Mouse (Mus musculus) spleen, adult 2 months (tissue): ENCODE measurements at regions not wholly inside any gene's neighbourhood (a gene's known extent, or its start where the extent isn't known, plus 50 kb on each side); places are given as distances from the start of the nearest gene placed in this dataset.

Experiments
- DNase-seq, 2 experiments: peaks; one replicate each; pipeline versions ENCODE4 v3.0.0 to v3.0.0-alpha.2; 2012 to 2021; ENCODE audit warnings: low spot score in 2 of 2, low read depth in 1 of 2
- H3K27ac ChIP-seq: fragments of 200-500 bp; 2 replicates; pipeline ENCODE4 v1.5.1; 2012; ENCODE audit warnings: low read length, inconsistent platforms; ENCODE audit not compliant: insufficient read depth
- H3K27me3 ChIP-seq: fragments of 200-500 bp; 2 replicates; pipeline ENCODE4 v1.6.1; 2012; ENCODE audit warnings: mild to moderate bottlenecking, moderate library complexity, low read length, inconsistent platforms; ENCODE audit not compliant: control insufficient read depth, insufficient read depth
- H3K36me3 ChIP-seq: fragments of 200-500 bp; 2 replicates; pipeline ENCODE4 v1.6.1; 2012; ENCODE audit warnings: mild to moderate bottlenecking, low read length, inconsistent platforms; ENCODE audit not compliant: control insufficient read depth, insufficient read depth
- H3K4me1 ChIP-seq: fragments of 200-500 bp; 2 replicates; pipeline ENCODE4 v1.6.1; 2011; ENCODE audit warnings: inconsistent platforms; ENCODE audit not compliant: control insufficient read depth, insufficient read depth, insufficient read length
- H3K4me3 ChIP-seq: fragments of 200-500 bp; 2 replicates; pipeline ENCODE4 v1.5.1; 2011; ENCODE audit warnings: mild to moderate bottlenecking, inconsistent platforms; ENCODE audit not compliant: insufficient read depth, insufficient read length; ENCODE audit errors: extremely low read depth
- CTCF ChIP-seq: fragments of 200-500 bp; IDR thresholded peaks from 2 replicates; pipeline ENCODE4 v1.5.1; 2011; ENCODE audit warnings: mild to moderate bottlenecking, inconsistent platforms; ENCODE audit not compliant: insufficient read depth, insufficient read length, insufficient replicate concordance; ENCODE audit errors: extremely low read depth
- POLR2A ChIP-seq: fragments of 200-500 bp; IDR thresholded peaks from 2 replicates; pipeline ENCODE4 v1.6.1; 2011; ENCODE audit warnings: low read depth, low read length, inconsistent platforms
- WGBS: fragments of 180-500 bp; shearing (Covaris S2); methylation state at CpG from one replicate; pipeline ENCODE4 v1.1.7; 2018; 5-methylcytosine and 5-hydroxymethylcytosine counted together

DNA sequence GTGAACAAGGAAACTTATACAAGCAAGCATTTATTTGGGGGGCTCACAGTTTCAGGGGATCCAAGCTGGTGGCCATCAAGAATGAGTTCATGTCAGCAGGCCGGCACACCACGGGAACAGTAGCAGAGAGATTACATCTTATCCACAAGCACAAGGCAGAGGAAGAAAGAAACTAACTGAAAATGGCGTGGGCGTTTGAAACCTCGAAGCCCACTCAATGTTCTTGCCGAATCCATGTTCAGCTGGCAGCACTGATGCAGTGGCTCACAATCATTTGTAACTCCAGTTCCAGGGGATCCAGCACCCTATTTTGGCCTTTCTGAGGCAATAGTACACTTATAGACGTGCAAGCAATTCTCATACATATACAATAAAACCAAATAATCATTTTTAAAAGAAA is 404.7 kb downstream of the Cdh26 start:
- DNase-seq: no peak
- 73% methylated on average over 7 of the region's 7 CpGs for WGBS

DNA sequence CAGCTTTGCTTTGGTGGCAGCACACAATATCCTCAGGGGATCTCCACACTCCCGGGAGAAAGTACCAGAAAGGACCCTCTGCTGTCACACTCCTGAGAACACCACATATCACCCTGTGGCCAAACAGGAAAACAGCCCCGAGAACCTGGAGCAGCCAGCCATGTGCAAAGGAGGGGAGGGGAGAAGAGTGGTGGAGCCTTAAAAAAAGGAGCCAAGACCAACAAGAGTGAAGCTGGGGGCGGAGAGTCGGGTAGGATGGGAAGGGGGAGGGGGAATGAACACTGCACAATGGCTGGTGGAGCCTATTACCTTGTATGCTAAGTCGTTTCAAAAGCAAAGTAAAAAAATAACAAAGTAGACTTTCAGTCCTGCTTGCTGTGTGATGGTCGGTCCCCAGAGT is 408.2 kb downstream of the Cdh26 start:
- Histone ChIP-seq H3K27ac (no peak overlapping the region), H3K4me1 (no peaks in the 10 kb centered on the region), H3K36me3 (no peaks in the 10 kb centered on the region), H3K27me3 (no peaks in the 10 kb centered on the region), H3K4me3 (no peak overlapping the region)
- no peak for DNase-seq
- TF ChIP-seq POLR2A: no peak
- TF ChIP-seq CTCF: no peak
- 25% methylated on average over 6 of the region's 6 CpGs for WGBS

More for the DNA sequence above, 404.7 kb downstream of the Cdh26 start:
- TF ChIP-seq POLR2A (no peak), CTCF (no peak)
- H3K27me3 ChIP-seq: no peaks in the 10 kb centered on the region
- H3K4me3 ChIP-seq: no peak overlapping the region
- H3K27ac ChIP-seq: no peak overlapping the region
- H3K36me3 ChIP-seq: no peaks in the 10 kb centered on the region
- H3K4me1 ChIP-seq: no peaks in the 10 kb centered on the region

GRCm38 (mm10) chr2:178840975-178841374 is 410.6 kb downstream of the Cdh26 start:
- H3K4me3 ChIP-seq: no peak overlapping the region
- TF ChIP-seq CTCF: no peak
- no peak for TF ChIP-seq POLR2A
- 60% methylated on average over 2 of the region's 2 CpGs for WGBS
- DNase-seq: no peak
- no peak overlapping the region for H3K27ac ChIP-seq
- H3K4me1 ChIP-seq: no peaks in the 10 kb centered on the region
- no peaks in the 10 kb centered on the region for H3K27me3 ChIP-seq
- H3K36me3 ChIP-seq: no peaks in the 10 kb centered on the region

GRCm38 (mm10) chr2:178842595-178842994 is 412.3 kb downstream of the Cdh26 start:
- TF ChIP-seq POLR2A (no peak), CTCF (no peak)
- Histone ChIP-seq H3K36me3 (no peaks in the 10 kb centered on the region), H3K4me3 (no peak overlapping the region), H3K27ac (no peak overlapping the region), H3K27me3 (no peaks in the 10 kb centered on the region), H3K4me1 (no peaks in the 10 kb centered on the region)
- WGBS: 80% methylated on average over 12 of the region's 12 CpGs
- DNase-seq: no peak

GRCm38 (mm10) chr2:178843458-178843857 is 413.1 kb downstream of the Cdh26 start:
- no peak for DNase-seq
- Histone ChIP-seq H3K36me3 (no peaks in the 10 kb centered on the region), H3K27ac (no peak overlapping the region), H3K4me3 (no peak overlapping the region), H3K27me3 (no peaks in the 10 kb centered on the region), H3K4me1 (no peaks in the 10 kb centered on the region)
- TF ChIP-seq POLR2A: no peak
- TF ChIP-seq CTCF: no peak
- 83% methylated on average over 3 of the region's 3 CpGs for WGBS

- TF ChIP-seq POLR2A (no peak), CTCF (no peak)
Observed at GRCm38 (mm10) chr2:178844561-178844960, 414.2 kb downstream of the Cdh26 start.

DNA sequence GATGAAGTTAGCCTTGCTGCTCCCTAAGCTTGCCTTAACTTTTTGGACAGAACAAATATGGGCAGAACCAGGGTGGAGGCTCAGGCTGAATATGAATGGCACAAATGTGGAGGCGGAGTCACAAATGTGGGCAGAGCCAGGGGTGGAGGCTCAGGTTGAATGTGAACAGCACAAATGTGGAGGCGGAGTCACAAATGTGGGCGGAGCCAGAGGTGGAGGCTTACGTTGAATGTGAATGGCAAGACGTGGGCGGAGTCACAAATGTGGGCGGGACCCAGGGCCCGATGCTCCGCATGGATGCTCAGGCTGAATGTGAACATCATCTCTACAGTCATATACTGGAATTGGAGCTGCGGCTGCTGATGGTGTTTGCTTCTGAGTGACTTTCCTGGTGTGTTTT is 420.0 kb downstream of the Cdh26 start:
- TF ChIP-seq CTCF (no peak), POLR2A (no peak)
- H3K4me3 ChIP-seq: no peak overlapping the region
- no peaks in the 10 kb centered on the region for H3K27me3 ChIP-seq
- H3K4me1 ChIP-seq: no peaks in the 10 kb centered on the region
- 90% methylated on average over 10 of the region's 10 CpGs for WGBS
- no peaks in the 10 kb centered on the region for H3K36me3 ChIP-seq
- no peak overlapping the region for H3K27ac ChIP-seq
- no peak for DNase-seq

More at GRCm38 (mm10) chr2:178844561-178844960, 414.2 kb downstream of the Cdh26 start:
- 84% methylated on average over 4 of the region's 4 CpGs for WGBS
- Histone ChIP-seq H3K27me3 (no peaks in the 10 kb centered on the region), H3K36me3 (no peaks in the 10 kb centered on the region), H3K4me1 (no peaks in the 10 kb centered on the region), H3K27ac (no peak overlapping the region), H3K4me3 (no peak overlapping the region)
- no peak for DNase-seq

- WGBS: 88% methylated on average over 11 of the region's 11 CpGs
- DNase-seq: no peak
- H3K4me1 ChIP-seq: no peaks in the 10 kb centered on the region
- no peaks in the 10 kb centered on the region for H3K27me3 ChIP-seq
- TF ChIP-seq CTCF (no peak), POLR2A (no peak)
- H3K27ac ChIP-seq: no peak overlapping the region
- H3K4me3 ChIP-seq: no peak overlapping the region
- H3K36me3 ChIP-seq: no peaks in the 10 kb centered on the region
Observed at GRCm38 (mm10) chr2:178850769-178851168, 420.4 kb downstream of the Cdh26 start.
